Mouse (Mus musculus) E14TG2a.4 (cell line): ENCODE results near the gene Agrn.

Experiments
- CTCF ChIP-seq: conservative IDR thresholded peaks from 2 replicates; pipeline ENCODE4 v1.5.1; 2014; ENCODE audit warnings: low read length
- NANOG ChIP-seq: IDR thresholded peaks from 2 replicates; pipeline ENCODE4 v1.6.1; 2014; ENCODE audit warnings: borderline replicate concordance, low read length, mixed read lengths

- TF ChIP-seq CTCF = no peak
- TF ChIP-seq NANOG = no peak
Observed at GRCm38 (mm10) chr4:156171828-156172227, 25.5 kb downstream of the Agrn start.
